Mouse (Mus musculus) heart, adult 11 months (tissue): Measurements from ENCODE around the gene Parva.
A peak's percentile ranks its signal among the peaks of the same experiment; 100 is the strongest.

ENCODE experiments used
- DNase-seq: peaks from one replicate; pipeline ENCODE4 v3.0.0; 2022

The Parva gene

GRCm38 (mm10) chr7:112525465-112525864 lies 98.2 kb downstream of the Parva start:
- no peak for DNase-seq

GRCm38 (mm10) chr7:112526226-112526625 lies 98.9 kb downstream of the Parva start:
- DNase-seq: no peak

- peak; percentile 98 for DNase-seq
These were observed 99.9 kb downstream of the Parva start for GRCm38 (mm10) chr7:112527230-112527629.

DNA sequence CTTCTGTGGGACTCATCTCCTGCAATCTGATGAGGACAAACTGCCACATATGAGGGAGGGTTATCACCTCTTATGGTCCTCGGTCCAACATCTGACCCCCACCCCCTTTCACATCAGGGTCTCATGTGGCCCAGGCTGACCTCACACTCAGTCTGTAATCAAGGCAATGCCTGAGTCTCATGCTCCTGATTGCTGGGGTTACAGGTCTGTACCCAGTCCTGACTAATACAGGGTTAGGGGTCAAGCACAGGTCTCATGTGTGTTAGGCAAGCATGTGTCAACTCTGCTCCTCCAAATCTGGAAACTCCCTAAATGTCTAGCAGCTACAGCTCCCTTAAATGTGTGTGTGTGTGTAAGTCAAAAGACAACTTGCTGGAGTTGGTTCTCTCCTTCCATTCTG lies 100.8 kb downstream of the Parva start:
- peak; percentile 84 for DNase-seq

- peak; percentile 95 for DNase-seq
These were observed 101.5 kb downstream of the Parva start for GRCm38 (mm10) chr7:112528582-112529360.

DNA sequence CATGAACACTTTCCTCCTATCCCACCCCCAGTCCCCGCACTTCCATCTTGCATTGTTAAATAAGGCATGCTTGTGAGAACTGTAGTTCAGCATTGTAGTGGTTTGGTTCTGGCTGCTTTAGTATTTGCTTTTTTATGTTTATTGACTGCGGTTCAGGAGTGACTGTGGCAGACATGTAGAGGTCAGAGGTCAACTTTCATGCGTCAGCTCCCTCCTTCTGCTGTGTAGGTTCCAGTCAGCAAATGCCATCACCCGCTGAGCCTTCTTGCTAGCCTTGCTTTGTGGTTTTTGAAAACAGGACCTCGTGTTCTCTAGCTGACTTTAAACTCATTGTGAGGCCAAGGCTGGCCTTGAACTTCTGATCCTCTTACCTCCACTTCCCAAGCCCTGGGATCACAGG lies 103.6 kb downstream of the Parva start:
- DNase-seq: peak; percentile 41

- peak; percentile 72 for DNase-seq
These were observed 106.8 kb downstream of the Parva start for GRCm38 (mm10) chr7:112534148-112534547.

- peak; percentile 96 for DNase-seq
These were observed 108.2 kb downstream of the Parva start for GRCm38 (mm10) chr7:112535408-112535921.

DNA sequence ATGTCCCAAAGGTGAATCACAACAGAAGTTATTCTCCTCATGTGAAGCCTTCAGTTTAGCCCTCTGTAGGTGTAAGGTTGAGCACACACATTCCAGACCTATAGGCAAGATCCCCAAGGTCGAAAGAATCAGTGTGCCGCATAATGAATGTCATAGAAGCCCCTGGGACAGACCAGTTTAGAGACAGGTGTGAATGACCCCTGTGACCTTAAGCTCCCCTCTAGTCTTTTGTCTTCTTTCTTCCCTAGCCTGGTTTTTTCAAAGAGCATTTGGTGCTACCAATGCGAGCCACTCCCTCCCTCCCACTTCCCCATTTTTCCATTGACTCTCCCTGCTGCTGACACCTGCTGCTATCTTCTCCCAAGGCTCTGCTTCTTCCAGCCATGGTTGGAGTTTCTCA lies 121.8 kb downstream of the Parva start:
- DNase-seq: no peak

DNA sequence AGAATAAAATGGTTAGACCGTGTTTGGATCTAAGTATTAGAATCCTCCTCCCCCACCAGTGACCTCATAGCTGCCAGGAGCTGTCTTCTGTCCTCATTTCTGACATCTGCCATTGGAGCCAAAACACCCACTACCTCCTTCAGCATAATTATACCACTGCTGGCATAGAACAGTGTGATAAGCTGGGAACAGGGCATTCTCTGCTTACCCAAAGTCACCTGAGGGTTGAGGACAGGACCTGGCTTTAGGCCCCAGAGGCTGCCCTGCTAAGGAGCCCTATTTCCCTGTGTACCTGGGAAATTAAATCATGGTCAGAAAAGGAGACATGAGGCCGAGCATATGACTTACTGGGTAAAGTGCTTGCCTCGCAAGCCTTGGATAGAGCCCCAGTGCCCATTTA lies 134.2 kb downstream of the Parva start:
- DNase-seq: peak; percentile 98

DNA sequence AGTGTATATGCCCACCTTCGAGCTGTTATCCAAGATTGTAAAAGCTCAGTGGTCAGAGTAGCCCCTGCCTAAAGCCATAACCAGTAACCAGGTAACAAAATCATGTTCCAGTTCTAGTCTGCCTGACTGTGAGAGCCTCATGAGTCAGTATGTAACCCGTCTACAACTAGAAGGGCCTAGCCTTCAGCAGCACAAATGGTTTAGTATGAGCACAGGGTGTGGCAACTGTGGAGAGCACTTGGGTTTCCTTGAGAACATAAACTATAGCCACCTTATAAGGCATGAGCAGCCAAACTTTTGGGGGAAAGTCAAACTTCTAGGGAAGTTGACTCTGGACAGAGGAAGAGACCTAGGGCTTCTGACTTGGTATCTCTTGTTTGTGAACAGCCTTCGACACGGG lies 139.7 kb downstream of the Parva start:
- DNase-seq: no peak

GRCm38 (mm10) chr7:112568961-112569360 lies 141.7 kb downstream of the Parva start:
- no peak for DNase-seq

DNA sequence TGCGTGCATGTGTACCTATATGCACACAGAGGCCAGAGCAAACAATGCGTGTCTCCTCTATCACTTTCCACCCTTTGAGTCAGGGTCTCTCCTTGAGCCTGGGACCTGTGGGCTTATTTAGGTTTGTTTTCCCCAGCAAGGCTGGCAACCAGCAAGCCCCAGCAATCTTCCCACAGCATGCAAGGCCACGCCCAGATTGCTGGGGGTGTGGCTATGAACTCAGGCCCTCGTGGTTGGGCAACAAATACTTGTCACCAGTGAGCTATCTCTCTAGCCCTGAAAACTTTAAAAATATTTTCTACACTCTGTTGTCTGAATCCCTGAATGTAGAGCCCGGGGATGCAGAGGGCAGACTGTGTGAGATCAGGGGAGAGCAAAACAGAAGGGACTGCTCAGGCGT lies 154.3 kb downstream of the Parva start:
- no peak for DNase-seq

DNA sequence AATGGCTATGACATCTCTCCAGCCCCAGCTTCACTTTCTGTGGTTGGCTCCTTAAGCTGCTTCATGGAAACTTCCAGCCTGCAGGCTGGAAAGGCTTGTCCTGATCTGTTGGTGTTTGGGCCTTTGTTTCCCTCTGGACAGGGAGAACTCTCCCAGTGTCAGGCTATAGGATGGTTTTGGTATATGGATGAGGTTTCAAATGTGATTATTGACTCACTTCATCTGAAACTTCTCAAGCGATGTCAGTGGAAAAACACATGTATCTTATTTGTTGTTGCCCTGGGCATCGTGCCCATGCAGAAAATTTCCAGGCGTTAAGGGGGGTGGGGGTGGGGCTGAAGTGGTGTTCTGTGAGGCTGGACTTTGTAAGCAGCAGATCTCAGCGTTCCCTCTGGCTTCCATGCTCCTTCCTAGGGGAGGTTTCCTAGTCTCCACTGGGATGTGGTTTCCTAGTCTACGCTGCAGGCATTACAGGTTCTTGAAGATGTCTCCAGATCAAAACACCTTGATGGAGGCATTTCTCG lies 155.6 kb downstream of the Parva start:
- no peak for DNase-seq

DNA sequence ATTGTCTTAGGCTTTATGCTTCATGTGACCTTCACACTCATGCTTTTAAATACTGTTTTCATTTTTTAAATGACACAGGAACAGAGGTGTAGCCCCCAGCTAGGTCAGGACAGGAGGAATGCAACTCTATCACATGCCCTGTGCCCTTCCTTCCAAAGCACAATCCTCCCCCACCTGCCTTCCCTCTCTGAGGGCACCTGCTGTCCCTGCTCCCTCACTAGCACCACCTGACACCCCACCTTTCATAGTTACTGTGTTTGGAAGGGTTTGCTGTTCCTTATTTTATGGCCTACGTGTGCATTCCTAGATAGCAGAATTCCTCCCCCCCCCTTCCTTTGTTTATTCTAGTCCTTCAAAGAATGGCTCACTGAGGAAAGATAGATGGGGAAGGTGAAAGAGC lies 160.1 kb downstream of the Parva start:
- no peak for DNase-seq

- DNase-seq: no peak
These were observed 162.2 kb downstream of the Parva start for GRCm38 (mm10) chr7:112589530-112589929.

DNA sequence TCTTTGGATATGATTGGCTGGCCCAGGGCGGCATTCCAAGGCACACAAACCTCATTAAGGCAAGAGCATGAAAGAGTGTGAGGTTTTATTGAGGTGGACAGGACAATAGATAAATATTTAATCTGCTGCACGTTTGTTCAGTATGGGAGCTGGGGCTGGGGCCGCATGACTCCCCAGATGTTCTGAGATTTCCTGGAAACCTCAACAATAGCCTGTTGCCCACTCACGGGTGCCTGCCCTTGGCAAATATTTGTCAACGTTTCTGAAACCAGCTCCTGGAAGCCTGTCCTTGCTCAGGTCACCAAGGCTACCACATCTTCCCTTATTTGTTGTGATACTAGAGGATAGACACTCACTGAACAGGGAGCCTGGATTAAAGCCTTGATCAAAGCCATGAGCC lies 166.3 kb downstream of the Parva start:
- DNase-seq: peak; percentile 59

DNA sequence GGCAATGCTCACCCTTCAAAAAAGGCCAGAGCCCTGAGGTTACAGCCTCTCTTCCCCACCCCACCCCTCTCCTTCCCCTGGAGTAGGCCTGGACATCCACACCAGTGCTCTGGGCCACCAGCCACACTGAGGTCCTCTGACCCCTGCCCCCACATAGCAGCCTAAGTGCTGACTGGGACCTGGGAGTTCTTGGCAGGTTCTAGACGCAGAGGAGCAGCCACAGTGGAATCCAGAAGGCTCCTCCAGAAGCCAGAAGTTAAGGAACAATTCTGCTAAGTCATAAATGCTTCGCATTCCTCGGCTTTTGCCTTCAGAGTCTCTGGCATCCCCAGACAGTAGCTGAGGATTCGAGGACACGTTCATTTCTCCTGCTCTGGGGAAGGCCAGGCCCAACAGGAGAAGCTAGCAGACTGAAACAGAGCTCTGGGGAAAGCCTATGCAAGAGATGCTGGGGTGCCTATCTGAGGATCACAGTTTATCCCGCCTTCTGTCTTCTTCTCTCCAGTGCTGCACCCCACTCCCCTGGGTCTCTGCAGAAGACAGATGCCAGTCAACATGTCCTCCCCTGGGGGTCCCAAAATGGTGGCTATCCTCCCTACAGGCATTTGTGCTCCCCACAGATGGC lies 168.0 kb downstream of the Parva start:
- DNase-seq: peak; percentile 95

DNA sequence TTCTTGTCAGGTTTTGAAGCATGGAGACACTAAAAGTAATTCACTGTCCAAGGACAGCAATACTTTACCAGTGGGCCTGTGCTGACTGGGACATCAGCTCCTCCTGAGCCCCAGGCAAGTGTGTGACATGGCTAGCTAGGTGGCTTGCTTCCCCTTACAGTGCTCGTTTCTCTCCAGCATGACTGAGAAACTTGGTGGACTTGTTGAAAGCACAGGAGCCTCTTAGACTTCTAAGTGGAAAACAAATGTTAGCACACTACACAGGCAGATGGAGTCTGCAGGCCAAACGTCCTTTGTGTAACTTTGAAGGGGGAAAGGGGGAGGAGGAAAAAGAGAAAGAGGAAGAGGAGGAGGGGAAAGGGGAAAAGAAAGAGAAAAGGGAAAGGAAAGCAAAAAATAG lies 172.3 kb downstream of the Parva start:
- peak; percentile 79 for DNase-seq

DNA sequence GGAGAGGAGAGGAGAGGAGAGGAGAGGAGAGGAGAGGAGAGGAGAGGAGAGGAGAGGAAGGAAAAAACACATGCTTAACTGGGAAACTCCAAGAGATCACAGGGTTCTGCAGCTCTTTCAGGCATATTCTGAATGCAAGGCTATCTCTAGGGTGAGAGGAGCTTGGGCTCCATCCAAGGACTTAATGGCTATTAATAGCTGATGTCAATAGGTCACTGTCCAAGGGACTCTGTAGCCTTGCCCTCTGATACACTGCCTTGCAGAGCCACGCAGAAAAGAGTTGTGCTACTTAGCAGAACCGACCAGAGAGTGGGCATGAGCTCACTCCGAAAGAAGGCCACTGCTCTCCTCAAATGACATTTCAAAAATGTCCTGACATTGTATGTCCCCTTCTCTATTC lies 172.9 kb downstream of the Parva start:
- peak; percentile 96 for DNase-seq

DNA sequence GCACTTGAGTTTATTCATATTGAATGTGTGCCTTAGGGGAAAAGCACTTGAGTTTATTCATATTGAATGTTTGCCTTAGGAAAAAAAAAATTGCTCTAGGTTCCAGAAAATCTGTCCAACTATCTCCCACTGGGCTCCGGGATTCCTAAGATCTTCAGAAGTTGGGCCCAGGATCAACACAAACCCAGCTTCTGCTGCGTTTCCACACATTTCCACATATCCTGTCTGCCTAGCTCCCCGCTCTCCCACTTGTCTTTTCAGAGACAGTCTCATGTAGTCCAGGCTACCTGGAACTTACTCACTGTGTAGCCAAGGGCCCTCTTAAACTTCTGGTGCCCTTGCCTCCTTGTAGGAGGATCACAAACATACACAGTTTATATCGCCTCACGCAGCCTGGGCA lies 175.7 kb downstream of the Parva start:
- DNase-seq: peak; percentile 88

DNA sequence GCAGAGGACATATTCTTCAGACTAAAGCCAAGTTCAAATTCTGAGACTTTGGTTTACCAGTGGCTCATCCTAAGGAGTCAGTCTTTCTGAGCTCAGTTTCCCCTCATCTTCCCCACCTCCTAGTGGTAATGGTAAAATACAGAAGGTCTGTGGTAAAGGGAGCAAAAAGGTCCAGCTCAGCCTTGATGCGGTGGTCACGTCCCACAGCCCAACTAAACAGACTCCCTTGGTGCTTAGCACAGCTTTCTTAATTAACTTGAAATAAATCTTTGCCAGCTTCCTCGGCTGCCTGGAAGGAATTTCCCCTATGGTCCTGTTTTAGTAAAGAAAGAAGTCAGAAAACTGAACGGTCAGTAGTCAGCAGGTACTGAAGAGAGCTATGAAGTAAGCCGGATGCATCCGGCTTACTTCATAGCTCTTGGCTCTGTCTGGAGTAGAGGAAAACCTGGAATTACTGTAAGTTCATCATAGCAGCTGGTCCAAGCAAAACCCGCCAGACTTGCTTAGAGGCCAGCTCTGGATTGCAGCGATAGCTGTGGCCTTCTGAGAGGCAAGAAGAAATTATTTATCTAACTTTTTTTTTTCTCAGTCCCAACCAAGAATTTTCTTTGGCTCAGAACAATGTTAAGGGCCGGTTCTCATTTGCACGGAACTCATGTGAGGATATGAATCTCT lies 176.3 kb downstream of the Parva start:
- peak; percentile 96 for DNase-seq

DNA sequence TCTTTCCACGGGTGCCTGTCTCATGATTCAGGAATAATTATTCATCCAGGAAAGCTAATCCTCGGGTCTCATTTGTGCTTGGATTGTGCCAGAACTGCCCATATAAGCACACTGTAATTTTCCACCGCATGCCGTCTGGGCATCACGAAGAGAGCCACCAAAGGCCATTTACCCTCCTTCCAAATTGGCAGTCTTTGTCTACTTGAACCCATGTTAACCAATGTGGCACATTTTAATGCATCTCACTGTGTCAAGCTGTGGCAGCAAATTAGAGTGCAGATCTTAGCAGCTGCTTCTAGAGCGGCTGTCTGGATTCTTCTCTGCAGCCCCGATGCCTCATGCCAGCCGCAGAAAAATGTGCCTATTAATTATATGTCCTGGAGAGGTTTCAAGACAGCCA lies 176.9 kb downstream of the Parva start:
- peak; percentile 85 for DNase-seq
